19 mouse cellular contexts compared by ENCODE assay signal in the genomic region with DNA sequence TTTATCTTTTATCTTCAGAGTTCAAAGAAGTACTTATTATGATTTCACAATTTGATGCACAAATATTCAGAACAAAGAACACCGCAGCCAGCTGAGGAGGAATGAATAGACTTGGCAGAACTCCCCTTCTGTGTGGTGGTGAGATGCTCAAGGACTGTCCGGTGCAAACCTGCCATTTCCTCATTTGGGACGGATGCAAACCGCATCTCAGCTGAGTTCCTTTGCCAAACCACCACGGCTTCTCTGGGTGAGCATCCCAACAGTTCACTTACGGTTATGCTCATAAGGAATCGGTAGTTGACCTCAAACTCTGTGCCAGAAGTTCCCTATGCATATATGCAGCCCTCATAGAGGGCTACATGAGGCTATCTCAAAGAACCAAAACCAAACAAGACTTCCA.
"Had no signal": no experiment of that assay in that cellular context is flagged by ENCODE, and none has a peak within 500 bp of the region (broad histone marks: within the 10 kb centered on the region; RNA-seq: fewer than 3 reads in every experiment).

No protein-coding gene starts in this region.

- H3K27ac ChIP-seq: left cerebral cortex, adult 2 months; liver, embryonic 13.5 days; midbrain, embryonic 12.5 days; midbrain, embryonic 15.5 days; neural tube, embryonic 12.5 days; neural tube, embryonic 15.5 days; stomach, embryonic 15.5 days had no signal

- H3K4me2 ChIP-seq: liver, embryonic 13.5 days; lung, embryonic 14.5 days; midbrain, embryonic 12.5 days; midbrain, embryonic 15.5 days; neural tube, embryonic 12.5 days; neural tube, embryonic 15.5 days; stomach, embryonic 15.5 days had no signal

- H3K4me3 ChIP-seq: left cerebral cortex, adult 2 months; liver, embryonic 13.5 days; midbrain, embryonic 12.5 days; midbrain, embryonic 15.5 days; neural tube, embryonic 12.5 days; neural tube, embryonic 15.5 days; stomach, embryonic 15.5 days had no signal

- H3K27me3 ChIP-seq: midbrain, embryonic 15.5 days; neural tube, embryonic 12.5 days; neural tube, embryonic 15.5 days; stomach, embryonic 15.5 days had no signal

- DNase-seq: kidney, adult 18-20 months; kidney, adult 9 months; kidney, postnatal 14 days; kidney, postnatal 4 days; layer of hippocampus, adult 9-11 months; liver, embryonic 13.5 days; lung, embryonic 14.5 days; lung, postnatal 36 days; right cerebral cortex, adult 18-20 months; right cerebral cortex, postnatal 14 days; right cerebral cortex, postnatal 4 days; thymus, postnatal 25 days had no signal

- H3K4me1 ChIP-seq: liver, embryonic 13.5 days; neural tube, embryonic 12.5 days; neural tube, embryonic 15.5 days; stomach, embryonic 15.5 days had no signal

- ATAC-seq: lung, postnatal 0 days; midbrain, embryonic 15.5 days had no signal

- H3K9ac ChIP-seq: liver, embryonic 13.5 days; lung, embryonic 14.5 days; midbrain, embryonic 12.5 days; midbrain, embryonic 15.5 days; neural tube, embryonic 12.5 days; neural tube, embryonic 15.5 days; stomach, embryonic 15.5 days had no signal

- H3K9me3 ChIP-seq: liver, embryonic 13.5 days; midbrain, embryonic 12.5 days; midbrain, embryonic 15.5 days; neural tube, embryonic 12.5 days; neural tube, embryonic 15.5 days; stomach, embryonic 15.5 days had no signal

- H3K36me3 ChIP-seq: liver, embryonic 13.5 days; midbrain, embryonic 12.5 days; midbrain, embryonic 15.5 days; neural tube, embryonic 12.5 days; neural tube, embryonic 15.5 days; stomach, embryonic 15.5 days had no signal
